Comparison of ENCODE assay signal across 8 mouse cellular contexts in genomic region chr15:84639451-84640136, GRCm38 (mm10). TPM values are rescaled to one million over a fixed set of nuclear protein-coding genes. Genes with fewer than 3 reads are reported as not detected.
A peak's percentile ranks its signal among the peaks of the same experiment; 100 is the strongest.
DNase-seq lines count a peak whose midpoint lies in the region; ATAC-seq and TF ChIP-seq lines count a peak whose summit lies in the region.

No protein-coding gene starts in this region.

- H3K36me3 ChIP-seq in intestine, embryonic 16.5 days (ENCODE audit: control insufficient read depth, insufficient read depth, low read length): no peaks in the 10 kb centered on the region
- H3K36me3 ChIP-seq in liver, embryonic 13.5 days: no peaks in the 10 kb centered on the region
- H3K36me3 ChIP-seq in testis, adult 2 months (ENCODE audit: control insufficient read depth, insufficient read depth, low read length): no peaks in the 10 kb centered on the region

- H3K4me3 ChIP-seq in intestine, embryonic 16.5 days (ENCODE audit: low read length): no peak overlapping the region
- H3K4me3 ChIP-seq in liver, embryonic 13.5 days (replicated peaks): no peak overlapping the region
- no peak overlapping the region for H3K4me3 ChIP-seq in testis, adult 2 months (ENCODE audit: control insufficient read depth, low read depth, low read length)

- H3K27me3 ChIP-seq in intestine, embryonic 16.5 days (replicated peaks; ENCODE audit: control insufficient read depth, insufficient read depth, low read length): no peaks in the 10 kb centered on the region
- H3K27me3 ChIP-seq in liver, embryonic 13.5 days: no peaks in the 10 kb centered on the region
- H3K27me3 ChIP-seq in testis, adult 2 months (ENCODE audit: control insufficient read depth, insufficient read depth, low read length): no peaks in the 10 kb centered on the region

- TF ChIP-seq CTCF in testis, adult 2 months (IDR thresholded peaks at IDR 0.05; ENCODE audit: control insufficient read depth, insufficient read depth, insufficient replicate concordance, low read depth, low read length): no peak

- no peak overlapping the region for H3K4me2 ChIP-seq in intestine, embryonic 16.5 days (ENCODE audit: low read depth, low read length)
- H3K4me2 ChIP-seq in liver, embryonic 13.5 days: no peak overlapping the region

- TF ChIP-seq POLR2A in testis, adult 2 months (IDR thresholded peaks at IDR 0.05; ENCODE audit: control insufficient read depth, low read depth, low read length): no peak

- H3K27ac ChIP-seq in intestine, embryonic 16.5 days (ENCODE audit: low read length): peak overlapping the region; percentile 78
- peak overlapping the region; percentile 37 for H3K27ac ChIP-seq in liver, embryonic 13.5 days
- H3K27ac ChIP-seq in testis, adult 2 months (ENCODE audit: control insufficient read depth, insufficient read depth, low read depth, low read length): peak overlapping the region; percentile 65

- H3K4me1 ChIP-seq in intestine, embryonic 16.5 days (ENCODE audit: control insufficient read depth, insufficient read depth, low read length): peaks cover 10% of the 10 kb centered on the region
- H3K4me1 ChIP-seq in liver, embryonic 13.5 days (replicated peaks): peaks cover 18% of the 10 kb centered on the region
- peaks cover 3% of the 10 kb centered on the region; the same call in 1 of the 2 replicates for H3K4me1 ChIP-seq in testis, adult 2 months (ENCODE audit: control insufficient read depth, insufficient read depth, low read length)

- 0 out of 2 replicates have a peak overlapping the region, but pooled peaks have one; percentile 33 for H3K9ac ChIP-seq in intestine, embryonic 16.5 days (ENCODE audit: low read depth, low read length)
- H3K9ac ChIP-seq in liver, embryonic 13.5 days: no peak overlapping the region

- H3K9me3 ChIP-seq in intestine, embryonic 16.5 days (ENCODE audit: control insufficient read depth, low read length): no peaks in the 10 kb centered on the region
- no peaks in the 10 kb centered on the region for H3K9me3 ChIP-seq in liver, embryonic 13.5 days (replicated peaks)

- 40% methylated on average over 6 of the region's 6 CpGs for WGBS in intestine, embryonic 16.5 days
- WGBS in liver, embryonic 13.5 days (ENCODE audit: insufficient replicate concordance): 38% methylated on average over 6 of the region's 6 CpGs

- peak; percentile 42 for DNase-seq in adrenal gland, adult 2 months
- no peak for DNase-seq in adrenal gland, postnatal 25 days
- DNase-seq in right cerebral cortex, postnatal 25 days: peak; percentile 31
- DNase-seq in right cerebral cortex, postnatal 4 days: no peak
- no peak for DNase-seq in liver, embryonic 13.5 days
- DNase-seq in spleen, adult 18-20 months: no peak

- peak; percentile 64 for ATAC-seq in intestine, embryonic 16.5 days
- no peak for ATAC-seq in liver, embryonic 13.5 days (ENCODE audit: low read depth)

RNA-seq across cellular contexts. Expression of gene Prr5, which starts 29.8 kb away (rescaled TPM):
- total RNA-seq in adrenal gland, adult 2 months (2021): 1 to 10 TPM; 7.0 to 9.4 TPM
- 15.7 and 26.7 TPM in 2 replicates for polyA plus RNA-seq in adrenal gland, adult 2 months (2012; rRNA removed)
- 3.7 and 5.0 TPM in 2 replicates for total RNA-seq in adrenal gland, postnatal 25 days (2021)
- 69.1 and 81.3 TPM in 2 replicates for polyA plus RNA-seq in intestine, embryonic 16.5 days (2015; fragmentation: Nextera tagmentation; extraction: Ambion mirVana)
- 7.6 and 7.8 TPM in 2 replicates for polyA plus RNA-seq in liver, embryonic 13.5 days (2015; fragmentation: Nextera tagmentation; extraction: Ambion mirVana)
- 13.0 and 13.4 TPM in 2 replicates for polyA plus RNA-seq in testis, adult 2 months (2012; rRNA removed)

Comparison
In these comparisons a context has a peak if more than half of its experiments do, and no peak if none do; other contexts are left out.
1. DNase-seq: peak in adrenal gland, adult 2 months (single experiment) and right cerebral cortex, postnatal 25 days (single experiment); none in adrenal gland, postnatal 25 days (single experiment), right cerebral cortex, postnatal 4 days (single experiment), liver, embryonic 13.5 days (single experiment) and spleen, adult 18-20 months (0 of 2).
2. Peak in every context shown above with its lines, with median percentiles within 50 percentile points of each other: H3K27ac ChIP-seq.